Mouse (Mus musculus): ENCODE data around the gene Apobec3. TPM values are rescaled to one million over a fixed set of nuclear protein-coding genes. Genes with fewer than 3 reads are reported as not detected.
"Not testable (repeated sequence)": the region's sequence is repeated elsewhere in the genome, so short reads cannot be mapped to it uniquely, and the experiment has no call there.

Gene Apobec3
- total RNA-seq, 2 experiments from 2014 or later, result 75.2 to 80.1 TPM

DNA sequence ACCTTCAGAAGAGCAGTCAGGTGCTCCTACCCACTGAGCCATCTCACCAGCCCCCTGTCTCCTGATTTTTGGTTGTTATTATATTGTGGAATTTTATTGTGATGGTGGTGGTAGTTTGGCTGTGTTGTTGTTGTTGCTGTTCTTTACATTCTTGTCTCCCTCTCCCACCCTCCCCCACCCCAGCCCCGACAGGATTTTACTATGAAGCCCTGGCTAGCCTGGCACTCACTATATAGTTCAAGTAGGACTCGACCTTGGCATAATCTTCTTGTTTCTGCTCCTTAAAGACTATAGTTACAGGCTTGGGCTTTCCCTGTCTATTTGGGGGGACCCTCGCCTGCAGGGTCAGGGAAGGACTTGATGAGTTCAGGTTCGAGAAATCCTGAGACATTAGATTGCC, 2.9 kb downstream of the Apobec3 start:
- no peak for ATAC-seq (replicated peaks; ENCODE audit: low FRiP score, poor library complexity, severe bottlenecking)

DNA sequence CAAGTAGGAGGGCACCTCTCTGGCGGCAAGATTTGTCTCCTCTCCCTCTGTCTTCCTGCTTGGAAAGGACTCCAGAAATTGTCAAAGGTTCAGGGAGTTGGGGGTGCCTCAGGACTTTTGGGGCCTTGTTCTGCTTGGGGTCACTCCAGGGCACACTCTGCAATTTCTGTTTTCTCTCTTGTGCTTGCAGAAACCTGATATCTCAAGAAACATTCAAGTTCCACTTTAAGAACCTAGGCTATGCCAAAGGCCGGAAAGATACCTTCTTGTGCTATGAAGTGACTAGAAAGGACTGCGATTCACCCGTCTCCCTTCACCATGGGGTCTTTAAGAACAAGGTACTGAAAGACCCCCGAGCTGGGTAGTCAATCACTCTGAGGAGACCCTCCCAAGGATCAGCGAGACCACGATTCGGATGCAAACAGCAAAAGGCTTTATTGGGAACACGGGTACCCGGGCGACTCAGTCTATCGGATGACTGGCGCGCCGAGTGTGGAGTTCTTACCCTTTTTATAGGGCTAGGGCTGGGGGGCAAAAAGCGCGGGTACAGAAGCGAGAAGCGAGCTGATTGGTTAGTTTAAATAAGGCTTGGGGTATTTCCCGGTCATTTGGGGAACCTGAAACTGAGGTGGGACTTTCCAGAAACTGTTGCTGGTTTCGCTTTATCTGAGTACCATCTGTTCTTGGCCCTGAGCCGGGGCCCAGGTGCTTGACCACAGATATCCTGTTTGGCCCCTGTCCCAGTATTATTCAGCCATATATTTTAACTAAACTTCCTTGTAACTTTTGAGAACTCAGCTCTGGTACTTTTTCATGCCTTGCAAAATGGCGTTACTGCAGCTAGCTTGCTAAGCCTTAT, 4.0 kb downstream of the Apobec3 start:
- peak; percentile 11 for ATAC-seq (replicated peaks; ENCODE audit: low FRiP score, poor library complexity, severe bottlenecking)

DNA sequence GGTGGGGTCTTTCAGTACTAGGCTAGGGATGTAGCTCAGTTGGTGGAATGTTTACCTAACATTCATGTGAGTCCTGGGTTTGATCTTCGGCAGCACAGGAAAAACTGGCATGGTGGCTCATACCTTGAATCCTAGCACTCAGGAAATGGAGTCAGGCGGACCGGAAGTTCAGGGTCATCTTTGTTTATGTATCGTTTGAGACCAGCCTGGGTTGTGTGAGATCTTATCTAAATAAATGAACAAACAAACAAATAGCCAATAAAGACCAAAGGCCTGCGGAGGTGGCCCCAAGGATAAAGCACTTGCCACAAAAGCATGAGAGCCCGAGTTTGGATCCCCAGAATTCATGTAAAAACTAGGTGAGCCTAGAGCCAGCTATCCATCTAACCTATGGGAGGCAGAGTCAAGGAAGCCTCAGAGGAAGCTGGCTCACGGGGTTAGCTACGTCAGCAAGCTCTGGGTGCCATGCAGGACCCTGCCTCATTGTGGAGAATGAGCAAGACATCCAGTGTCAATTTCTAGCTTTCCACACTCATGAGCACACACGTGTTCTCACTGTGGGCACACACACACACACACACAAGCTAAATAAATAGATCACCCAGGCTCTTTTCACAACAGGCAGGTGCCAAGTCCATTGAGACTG, 4.7 kb downstream of the Apobec3 start:
- ATAC-seq (replicated peaks; ENCODE audit: low FRiP score, poor library complexity, severe bottlenecking), result no peak

DNA sequence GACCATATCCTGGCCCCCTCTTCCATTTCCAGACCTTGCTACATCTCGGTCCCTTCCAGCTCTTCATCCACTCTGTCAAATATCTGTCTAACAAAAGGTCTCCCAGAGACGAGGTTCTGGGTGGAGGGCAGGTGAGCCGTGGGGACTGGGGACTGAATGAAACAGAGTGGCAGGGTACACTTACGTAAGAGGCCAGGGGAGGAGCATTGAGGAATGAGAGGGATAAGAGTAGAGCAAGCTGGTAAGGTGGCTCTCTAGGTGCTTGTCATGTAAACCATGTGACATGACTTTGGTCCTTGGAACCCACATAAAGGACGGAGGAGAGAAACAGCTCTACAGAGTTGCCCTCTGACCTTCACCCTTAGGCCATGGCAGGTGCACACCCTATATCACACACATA, 7.5 kb downstream of the Apobec3 start:
- ATAC-seq (replicated peaks; ENCODE audit: low FRiP score, poor library complexity, severe bottlenecking), result no peak

DNA sequence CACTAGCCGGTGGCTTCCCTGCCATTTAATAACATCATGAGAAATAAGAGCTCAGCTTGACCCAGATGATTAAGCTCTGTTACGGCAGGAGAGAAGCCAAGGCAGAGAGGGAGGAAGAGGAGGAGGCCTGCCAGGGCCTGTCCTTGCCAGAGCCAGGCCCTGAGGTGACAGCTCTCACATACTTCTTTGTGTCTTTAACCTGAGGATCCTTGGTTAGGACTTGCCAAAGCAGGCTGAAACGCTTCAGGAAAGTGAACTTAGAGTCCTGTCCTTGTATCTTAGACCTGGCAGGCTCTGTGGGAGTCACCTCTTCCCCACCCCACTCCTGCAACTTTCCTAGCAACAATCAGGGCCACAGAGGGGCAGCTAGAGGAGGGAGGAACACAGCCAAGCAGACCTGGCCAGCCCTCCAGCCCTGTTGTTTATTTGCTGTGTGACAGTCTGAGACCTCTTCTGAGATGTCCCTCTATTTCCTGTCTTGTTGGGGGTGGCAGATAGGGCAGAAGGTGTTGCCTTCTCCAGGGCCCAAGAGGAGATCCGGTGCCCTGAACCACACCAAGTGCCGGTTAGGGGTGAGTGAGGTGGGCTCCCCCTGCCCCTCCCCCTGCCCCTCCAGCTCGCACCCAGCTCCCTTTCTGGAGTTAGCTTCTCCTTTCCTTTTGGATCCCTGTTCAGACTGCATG, 8.5 kb downstream of the Apobec3 start:
- no peak for ATAC-seq (replicated peaks; ENCODE audit: low FRiP score, poor library complexity, severe bottlenecking)

DNA sequence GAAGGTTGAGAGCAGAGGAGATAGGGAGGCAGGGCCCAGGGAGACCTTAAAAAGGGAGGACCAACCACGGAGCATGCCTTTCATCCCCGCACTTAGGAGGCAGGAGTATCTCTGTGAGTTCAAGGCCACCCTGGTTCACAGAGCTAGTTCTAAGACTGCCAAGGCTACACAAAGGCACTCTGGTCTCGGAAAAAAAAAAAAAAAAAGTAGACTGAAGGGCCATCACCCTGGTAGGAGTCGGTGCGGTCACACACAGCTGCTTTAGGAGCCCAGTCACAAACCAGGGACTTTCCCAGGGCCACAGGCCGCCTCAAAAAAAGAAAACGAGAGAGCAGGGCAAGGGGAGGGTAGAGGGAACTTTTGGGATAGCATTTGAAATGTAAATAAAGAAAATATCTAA, 9.3 kb downstream of the Apobec3 start:
- no peak for ATAC-seq (replicated peaks; ENCODE audit: low FRiP score, poor library complexity, severe bottlenecking)

DNA sequence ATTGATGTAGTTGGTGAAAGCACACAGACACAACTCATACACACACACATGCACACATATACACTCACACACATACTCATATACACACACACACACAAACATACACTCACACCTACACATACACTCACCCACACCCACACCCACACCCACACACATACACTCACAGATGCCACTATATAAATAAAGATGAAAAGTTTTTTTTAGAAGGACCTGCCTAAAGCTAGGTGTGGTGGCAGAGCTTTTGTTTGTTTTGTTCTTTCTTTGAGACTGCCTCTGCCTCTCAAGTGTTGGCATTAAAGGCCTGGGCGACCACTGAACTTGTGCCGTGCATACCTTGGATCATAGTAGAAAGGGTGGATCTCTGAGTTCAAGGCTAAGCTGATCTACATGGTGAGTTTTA, 9.9 kb downstream of the Apobec3 start:
- ATAC-seq (replicated peaks; ENCODE audit: low FRiP score, poor library complexity, severe bottlenecking), result no peak

DNA sequence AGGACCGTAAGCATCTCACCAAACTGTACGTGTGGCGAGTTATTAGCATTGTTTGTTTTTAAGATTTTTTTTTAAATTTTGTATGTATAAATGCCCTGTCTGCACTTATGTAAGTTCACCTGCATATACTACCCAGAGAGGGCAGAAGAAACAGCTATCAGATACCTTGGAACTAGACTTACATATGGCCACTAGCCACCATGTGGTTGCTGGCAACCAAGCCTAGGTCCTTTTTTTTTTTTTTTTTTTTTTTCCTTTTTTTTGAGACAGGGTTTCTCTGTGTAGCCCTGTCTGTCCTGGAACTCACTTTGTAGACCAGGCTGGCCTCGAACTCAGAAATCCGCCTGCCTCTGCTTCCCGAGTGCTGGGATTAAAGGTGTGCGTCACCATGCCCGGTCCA, 11.6 kb downstream of the Apobec3 start:
- ATAC-seq (replicated peaks; ENCODE audit: low FRiP score, poor library complexity, severe bottlenecking), result not testable (repeated sequence)

DNA sequence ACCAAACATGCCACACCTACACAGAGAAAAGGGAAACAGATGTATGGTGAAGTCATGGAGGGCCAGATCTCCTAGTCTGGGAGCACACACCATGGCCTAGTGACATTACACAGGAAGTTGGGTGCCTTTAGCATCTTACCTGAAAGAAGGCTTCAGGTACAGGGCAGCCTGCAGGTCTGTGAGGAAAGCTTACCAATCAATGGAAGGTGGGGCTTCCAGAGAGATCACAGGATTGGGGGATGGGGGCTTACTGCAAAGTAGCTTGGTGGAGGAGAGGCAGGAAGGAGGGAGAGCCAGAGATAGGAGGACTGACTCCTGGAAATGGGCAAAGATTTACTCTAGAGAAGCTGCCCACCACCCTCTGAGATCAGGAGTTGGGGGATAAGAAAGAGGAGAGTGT, 12.5 kb downstream of the Apobec3 start:
- ATAC-seq (replicated peaks; ENCODE audit: low FRiP score, poor library complexity, severe bottlenecking), result no peak

DNA sequence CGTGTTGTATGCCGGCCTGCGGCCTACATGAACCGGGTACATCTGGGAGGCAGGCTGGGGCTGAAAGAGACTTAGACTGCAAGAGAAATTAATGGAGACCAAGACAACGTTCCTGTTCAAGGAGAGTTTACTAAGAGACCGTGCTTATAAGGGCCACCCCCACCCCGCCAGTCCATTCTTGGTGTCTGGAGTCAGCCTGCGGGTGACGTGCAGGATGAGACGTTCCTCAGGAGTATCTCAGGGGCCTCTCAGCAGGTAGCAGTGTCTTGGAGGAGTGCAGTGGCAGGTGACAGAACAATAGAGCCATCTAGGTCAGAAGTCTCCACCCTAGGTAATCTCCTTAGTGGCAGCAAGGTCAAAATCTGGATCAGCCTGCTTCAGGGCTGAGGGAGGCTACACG, 13.2 kb downstream of the Apobec3 start:
- ATAC-seq (replicated peaks; ENCODE audit: low FRiP score, poor library complexity, severe bottlenecking), result not testable (repeated sequence)

DNA sequence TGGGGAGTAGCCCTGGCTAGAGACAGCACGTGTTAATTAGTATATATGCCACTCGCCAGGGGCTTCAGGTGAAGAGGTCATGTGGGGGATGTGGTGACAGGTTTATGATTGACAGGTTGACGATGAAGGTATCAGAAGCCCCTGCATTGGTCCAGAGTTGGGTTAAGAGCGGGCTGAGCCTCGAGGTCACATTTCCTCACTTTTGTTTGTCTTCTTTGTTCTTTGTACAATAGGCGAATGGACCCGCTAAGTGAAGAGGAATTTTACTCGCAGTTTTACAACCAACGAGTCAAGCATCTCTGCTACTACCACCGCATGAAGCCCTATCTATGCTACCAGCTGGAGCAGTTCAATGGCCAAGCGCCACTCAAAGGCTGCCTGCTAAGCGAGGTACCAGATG, 13.8 kb downstream of the Apobec3 start:
- no peak for ATAC-seq (replicated peaks; ENCODE audit: low FRiP score, poor library complexity, severe bottlenecking)

DNA sequence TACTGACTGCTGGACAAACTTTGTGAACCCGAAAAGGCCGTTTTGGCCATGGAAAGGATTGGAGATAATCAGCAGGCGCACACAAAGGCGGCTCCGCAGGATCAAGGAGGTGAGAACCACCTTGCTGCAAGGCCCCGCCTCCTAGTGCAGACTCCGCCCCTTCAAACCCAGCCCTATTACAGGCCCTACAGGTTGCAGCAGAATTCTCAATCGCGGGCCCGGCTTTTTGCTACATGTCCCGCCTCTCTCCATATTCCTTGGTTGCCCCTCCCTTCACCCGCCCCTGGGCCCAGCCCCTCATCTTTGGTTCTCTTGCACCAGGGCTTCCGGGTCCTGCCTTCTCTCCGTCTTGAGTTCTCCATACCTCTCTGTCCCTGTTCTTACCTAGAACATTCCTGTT, 15.4 kb downstream of the Apobec3 start:
- peak; percentile 35; the same call in 1 of the 2 replicates for ATAC-seq (replicated peaks; ENCODE audit: low FRiP score, poor library complexity, severe bottlenecking)

DNA sequence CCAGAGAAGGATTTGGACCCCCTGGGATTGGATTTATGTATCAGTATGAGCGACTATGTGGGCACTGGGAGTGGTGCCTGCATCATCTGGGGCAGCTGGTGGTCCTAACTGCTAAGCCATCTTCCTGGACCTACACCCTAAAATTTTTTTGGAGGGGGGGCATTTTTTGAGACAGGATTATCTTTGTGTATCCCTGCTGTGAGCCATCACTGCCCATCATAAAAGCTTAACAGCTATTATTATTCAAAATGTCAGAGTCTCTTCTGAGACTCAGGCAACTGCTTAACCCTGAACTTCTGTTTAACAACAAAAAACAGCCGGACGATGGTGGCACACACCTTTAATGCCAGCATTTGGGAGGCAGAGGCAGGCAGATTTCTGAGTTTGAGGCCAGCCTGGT, 17.5 kb downstream of the Apobec3 start:
- not testable (repeated sequence) for ATAC-seq (replicated peaks; ENCODE audit: low FRiP score, poor library complexity, severe bottlenecking)

DNA sequence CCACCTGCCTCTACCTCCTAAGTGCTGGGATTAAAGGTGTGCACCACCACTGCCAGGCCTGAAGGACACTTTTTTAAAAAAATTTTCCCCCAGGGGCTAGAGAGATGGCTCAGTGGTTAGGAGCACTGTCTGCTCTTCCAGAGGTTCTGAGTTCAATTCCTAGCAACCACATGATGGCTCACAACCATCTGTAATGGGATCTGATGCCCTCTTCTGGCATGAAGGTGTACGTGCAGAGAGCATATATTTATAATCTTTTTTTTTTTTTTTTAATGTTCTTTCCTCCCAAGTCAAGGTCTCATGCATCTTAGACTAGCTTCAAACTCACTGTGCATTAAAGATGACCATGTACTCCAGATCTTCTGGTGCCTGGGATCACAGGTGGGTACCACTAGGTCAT, 19.4 kb downstream of the Apobec3 start:
- ATAC-seq (replicated peaks; ENCODE audit: low FRiP score, poor library complexity, severe bottlenecking), result not testable (repeated sequence)

DNA sequence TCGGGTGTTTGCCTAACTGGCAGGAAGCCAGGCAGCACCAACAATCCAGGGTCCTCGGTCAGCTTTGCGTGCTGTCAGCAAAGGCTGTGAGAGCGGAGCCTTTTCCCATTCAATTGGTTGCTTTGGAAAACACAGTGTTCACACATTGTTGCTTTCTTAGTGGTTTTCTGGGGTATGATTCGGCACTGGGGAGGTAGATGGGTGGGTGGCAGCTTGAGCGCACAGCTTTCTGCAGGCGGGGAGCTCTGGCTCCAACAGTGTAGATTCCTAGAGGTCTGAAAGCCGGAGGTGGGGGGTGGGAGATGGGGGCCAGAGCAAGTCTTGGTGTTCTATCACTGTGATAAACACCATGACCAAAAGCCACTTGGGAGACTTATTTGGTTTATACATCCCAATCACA, 19.9 kb downstream of the Apobec3 start:
- ATAC-seq (replicated peaks; ENCODE audit: low FRiP score, poor library complexity, severe bottlenecking), result no peak

DNA sequence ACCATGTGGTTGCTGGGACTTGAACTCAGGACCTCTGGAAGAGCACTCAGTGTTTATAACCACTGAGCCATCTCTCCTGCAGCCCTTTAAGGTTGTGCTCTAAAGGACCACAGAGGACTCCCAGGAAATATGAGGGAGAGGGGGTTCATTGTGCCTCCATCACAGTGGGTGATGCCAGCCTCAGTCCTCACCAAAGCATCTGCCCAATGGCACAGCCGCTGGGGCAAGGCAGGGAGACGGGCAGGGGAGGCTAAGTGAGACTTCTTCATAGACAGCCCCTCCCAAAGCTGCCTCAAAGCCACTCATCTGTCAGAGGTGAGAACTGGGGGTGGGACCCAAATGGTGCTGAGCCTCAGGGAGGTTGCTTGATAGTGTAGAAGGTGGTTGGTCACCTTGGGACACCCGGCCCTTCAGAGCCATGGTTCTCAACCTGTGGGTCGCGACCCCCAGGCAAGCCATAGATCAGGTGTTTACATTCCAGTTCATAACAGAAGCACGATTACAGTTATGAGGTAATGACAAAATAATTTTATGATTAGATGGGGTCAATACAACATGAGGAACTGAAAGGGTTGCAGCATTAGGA, 22.4 kb downstream of the Apobec3 start:
- ATAC-seq (replicated peaks; ENCODE audit: low FRiP score, poor library complexity, severe bottlenecking), result no peak

DNA sequence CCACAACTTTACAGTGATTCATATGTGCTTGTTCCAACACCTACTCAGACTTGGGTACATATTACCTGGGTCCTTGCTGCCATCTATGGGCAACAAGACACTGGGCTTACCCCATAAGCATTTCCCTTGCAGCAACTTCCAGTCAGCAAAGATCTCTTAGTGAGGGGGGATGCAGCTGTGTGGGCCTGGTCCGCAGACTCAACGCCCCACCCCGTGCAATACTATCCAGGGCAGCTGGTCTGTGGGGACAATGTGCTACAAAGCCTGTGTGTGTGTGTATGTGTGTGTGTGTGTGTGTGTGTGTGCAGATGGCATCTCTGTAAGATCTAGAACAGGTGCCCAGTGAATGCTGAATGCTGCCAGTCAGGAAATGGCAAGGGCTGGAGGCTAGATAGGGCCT, 22.9 kb downstream of the Apobec3 start:
- no peak for ATAC-seq (replicated peaks; ENCODE audit: low FRiP score, poor library complexity, severe bottlenecking)

DNA sequence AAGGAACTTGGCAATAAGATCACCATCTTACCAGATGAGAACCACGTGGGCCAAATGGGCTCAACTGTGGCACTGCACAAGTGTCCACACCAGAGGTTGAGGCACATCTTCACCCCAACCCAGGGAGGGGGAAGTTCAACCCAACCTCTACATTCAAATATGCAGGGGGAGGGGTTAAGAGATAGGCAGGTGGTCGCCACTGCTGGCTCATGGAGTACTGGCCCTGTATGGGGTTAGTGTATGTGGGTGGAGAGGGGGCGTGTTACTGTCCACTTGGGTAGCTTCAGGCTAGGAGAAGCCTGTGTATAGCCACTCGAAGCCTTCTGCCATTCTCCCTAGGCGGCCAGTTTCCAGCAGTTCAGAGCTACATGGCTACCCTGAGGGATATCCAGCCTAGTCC, 24.7 kb downstream of the Apobec3 start:
- no peak for ATAC-seq (replicated peaks; ENCODE audit: low FRiP score, poor library complexity, severe bottlenecking)

DNA sequence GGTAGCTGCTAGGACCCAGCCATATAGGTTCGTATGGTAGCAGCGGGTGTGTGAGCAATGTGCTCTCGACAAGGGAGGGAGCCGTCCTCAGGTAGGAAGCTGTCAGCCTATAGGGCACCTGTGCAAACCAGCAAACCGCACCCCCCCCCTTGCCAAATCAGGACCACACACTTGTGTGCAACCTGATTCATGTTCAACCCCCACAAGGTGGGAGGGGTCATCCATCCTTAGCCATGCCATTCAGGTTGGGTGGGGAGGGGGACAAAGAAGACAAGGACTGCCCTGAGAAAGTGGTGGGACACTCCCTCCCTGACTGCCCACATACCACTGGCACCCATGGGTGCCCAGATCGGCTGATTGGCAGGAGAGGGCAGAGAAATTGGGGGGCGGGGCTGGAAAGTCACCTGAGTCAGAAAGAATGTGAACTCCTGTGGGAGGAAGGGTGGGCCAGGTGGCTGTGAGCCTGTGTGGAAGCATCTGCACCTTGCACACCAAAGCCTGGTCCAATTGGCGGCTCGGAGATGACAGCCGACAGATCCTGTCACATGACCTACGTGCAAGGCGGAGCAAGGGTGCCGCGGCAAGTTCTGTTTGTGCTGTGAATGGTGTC, 25.8 kb downstream of the Apobec3 start:
- no peak for ATAC-seq (replicated peaks; ENCODE audit: low FRiP score, poor library complexity, severe bottlenecking)

DNA sequence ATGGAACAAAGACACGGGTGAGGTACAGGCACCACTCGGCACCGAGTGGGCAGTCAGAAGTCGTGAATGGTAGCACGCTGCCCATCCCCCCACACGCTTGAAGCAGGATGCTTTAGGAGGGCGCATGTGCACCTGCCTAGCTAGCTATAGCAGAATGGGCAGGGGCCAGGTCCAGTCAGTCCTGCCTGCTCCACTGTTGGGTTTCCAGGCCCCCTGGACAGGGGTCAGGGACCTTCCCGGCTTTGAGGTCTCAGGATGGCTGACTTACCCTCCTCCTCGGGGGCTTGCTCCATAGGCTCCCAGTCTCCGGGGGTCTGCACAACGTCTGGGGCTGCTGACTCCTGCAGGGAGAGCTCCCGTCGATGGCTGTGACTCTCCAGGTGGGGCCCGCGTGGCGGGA, 27.0 kb downstream of the Apobec3 start:
- ATAC-seq (replicated peaks; ENCODE audit: low FRiP score, poor library complexity, severe bottlenecking), result no peak

All from erythroblast, adult 5-6 weeks (primary cell).